Comparison of ENCODE assay signal across 30 mouse cellular contexts in the genomic region with DNA sequence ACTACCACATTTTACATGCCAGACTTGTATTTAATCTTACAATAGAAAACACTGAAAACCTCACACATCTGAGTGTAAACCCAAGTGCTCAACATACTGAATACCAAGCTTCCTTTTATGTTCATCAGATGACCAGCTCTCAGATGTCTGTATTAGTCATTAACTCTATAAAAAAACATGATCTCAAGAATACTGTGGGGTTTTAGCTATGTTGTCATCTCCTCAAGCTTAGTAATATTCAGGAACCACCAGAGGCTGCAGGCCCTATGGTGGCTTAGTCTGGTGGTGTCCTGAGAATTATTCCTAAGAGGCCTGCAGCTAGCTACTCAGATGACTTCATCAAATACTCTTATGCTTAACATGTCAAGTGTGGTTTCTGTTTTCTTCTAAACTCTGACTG. TPM values are rescaled to one million over a fixed set of nuclear protein-coding genes. Genes with fewer than 3 reads are reported as not detected.
DNase-seq lines count a peak whose midpoint lies in the region; ATAC-seq and TF ChIP-seq lines count a peak whose summit lies in the region.
"Had no signal": no experiment of that assay in that cellular context is flagged by ENCODE, and none has a peak within 500 bp of the region (broad histone marks: within the 10 kb centered on the region; RNA-seq: fewer than 3 reads in every experiment).

No protein-coding gene starts in this region.

- TF ChIP-seq CTCF in C2C12 (IDR thresholded peaks at IDR 0.05; ENCODE audit: control insufficient read depth, insufficient read depth, insufficient read length) (no peak), Patski (IDR thresholded peaks at IDR 0.05) (peak; percentile 7)

- no peak overlapping the region for H3ac ChIP-seq in C2C12 (ENCODE audit: control insufficient read depth, insufficient read length, low read depth)
- H3ac ChIP-seq in myocyte (ENCODE audit: control insufficient read depth, insufficient read length) = no peak overlapping the region

- intact Hi-C loops in left cerebral cortex, postnatal 10 days (cut with DNase I) = no loop called here

- CTCF ChIA-PET in Patski (lab: Charles Lee) = interaction anchor here (0.9 kb wide), 1 partner anchor 22 kb away, joined by 4 read pairs; no protein-coding TSS in a partner anchor

- H3K4me3 ChIP-seq in C2C12 (ENCODE audit: insufficient read depth, poor library complexity, severe bottlenecking) (no peak overlapping the region), myocyte (no peak overlapping the region)
- H3K4me3 ChIP-seq: embryonic facial prominence, embryonic 10.5 days; erythroblast, embryonic 14.5 days; forebrain, embryonic 15.5 days; heart, adult 2 months; heart, embryonic 12.5 days; hindbrain, embryonic 12.5 days had no signal

- in situ Hi-C loops in Patski (cut with MboI; ENCODE audit: low pct_unique_long_range_greater_than_20kb) = no loop called here

- ATAC-seq in Patski = peak; percentile 97
- ATAC-seq: forebrain, embryonic 15.5 days; hindbrain, embryonic 16.5 days; inflammation-experienced regulatory T-cells, adult 6 months had no signal

- no peaks in the 10 kb centered on the region for H3K27me3 ChIP-seq in C2C12 (ENCODE audit: control insufficient read depth, insufficient read depth, insufficient read length)
- no peaks in the 10 kb centered on the region for H3K27me3 ChIP-seq in Patski
- no peaks in the 10 kb centered on the region for H3K27me3 ChIP-seq in myocyte (ENCODE audit: control insufficient read depth, insufficient read depth, insufficient read length)
- H3K27me3 ChIP-seq: forebrain, embryonic 15.5 days; heart, embryonic 12.5 days; hindbrain, embryonic 12.5 days had no signal

- H3K4me2 ChIP-seq in myocyte (ENCODE audit: low read depth) = peak overlapping the region; percentile 39
- H3K4me2 ChIP-seq: forebrain, embryonic 15.5 days; heart, embryonic 12.5 days; hindbrain, embryonic 12.5 days had no signal

- no peak for TF ChIP-seq POLR2A in myocyte (IDR thresholded peaks at IDR 0.05; ENCODE audit: insufficient read length, low read depth)

- H3K36me3 ChIP-seq in C2C12 (ENCODE audit: control insufficient read depth, insufficient read depth) = no peaks in the 10 kb centered on the region
- H3K36me3 ChIP-seq in myocyte (ENCODE audit: control insufficient read depth, insufficient read depth) = no peaks in the 10 kb centered on the region
- H3K36me3 ChIP-seq: embryonic facial prominence, embryonic 10.5 days; forebrain, embryonic 15.5 days; G1E; heart, embryonic 12.5 days; hindbrain, embryonic 12.5 days had no signal

- H3K79me2 ChIP-seq in C2C12 (ENCODE audit: control insufficient read depth, insufficient read depth) (no peaks in the 10 kb centered on the region), myocyte (ENCODE audit: control insufficient read depth, insufficient read depth) (no peaks in the 10 kb centered on the region)

- POLR2A ChIA-PET in Patski (lab: Charles Lee) = interaction anchor here (0.7 kb wide), 1 partner anchor 104 kb away, joined by 3 read pairs; no protein-coding TSS in a partner anchor

- DNase-seq in 3T3-L1 (ENCODE audit: low read depth, low spot score) (peak; percentile 74), Patski (ENCODE audit: low read depth, low spot score) (peak; percentile 50)
- no peak for DNase-seq in spleen, postnatal 36 days (ENCODE audit: low spot score in 2 of 2)
- DNase-seq in thymus, postnatal 0 days (ENCODE audit: low spot score) = no peak
- no peak for DNase-seq in left cerebral cortex, postnatal 10 days (ENCODE audit: extremely low spot score in 1 of 2, low spot score in 2 of 2)
- DNase-seq: adrenal gland, adult 2 months; adrenal gland, postnatal 25 days; cerebellum, adult 2 months; cerebellum, postnatal 14 days; gastrocnemius, postnatal 10 days; heart, adult 2 months; heart, postnatal 4 days; kidney, adult 11 months; kidney, adult 9 months had no signal

- no peaks in the 10 kb centered on the region for H3K79me3 ChIP-seq in C2C12 (ENCODE audit: low read depth)

TF ChIP-seq in C2C12, 6 proteins besides CTCF, POLR2A, EP300 and RAD21:
- peak; percentile 12 for TF ChIP-seq FOSL1 (IDR thresholded peaks at IDR 0.05; ENCODE audit: insufficient read depth, low read length, poor library complexity, severe bottlenecking)
- peak; percentile 54 for TF ChIP-seq USF1 (IDR thresholded peaks at IDR 0.05; ENCODE audit: low read depth)
- no peak for TF ChIP-seq MYOD1 (IDR thresholded peaks at IDR 0.05; ENCODE audit: control insufficient read depth, insufficient read length, low read depth)

TF ChIP-seq in myocyte, 11 proteins besides CTCF, POLR2A, EP300 and RAD21:
- no peak for TF ChIP-seq POLR2AphosphoS2 (IDR thresholded peaks at IDR 0.05; ENCODE audit: insufficient read length, low read depth)
- TF ChIP-seq MAX (IDR thresholded peaks at IDR 0.05; ENCODE audit: low read depth) = peak; percentile 2
- TF ChIP-seq USF1 (IDR thresholded peaks at IDR 0.05; ENCODE audit: low read depth) = peak; percentile 59

RNA-seq across cellular contexts. Expression of gene Itga5, which starts 27.0 kb away (rescaled TPM):
- 104 TPM for polyA plus RNA-seq in C2C12 (2012; fragmentation: generic; extraction: Trizol)
- polyA plus RNA-seq in Patski (2021) = 48.6 TPM
- 162 TPM for polyA plus RNA-seq in myocyte (2012; fragmentation: generic; extraction: Trizol)
- polyA plus RNA-seq in thymus, postnatal 0 days (2015; fragmentation: Nextera tagmentation; extraction: Ambion mirVana) = 9.6 and 10.5 TPM in 2 replicates
- 1 to 10 TPM; 6.0 to 6.6 TPM for total RNA-seq in left cerebral cortex, postnatal 10 days (2021)

RNA-seq across cellular contexts. Expression of gene Gtsf1, which starts 36.7 kb away (rescaled TPM):
- polyA plus RNA-seq in C2C12 (2012; fragmentation: generic; extraction: Trizol) = 0.33 TPM
- polyA plus RNA-seq in Patski (2021) = not detected
- polyA plus RNA-seq in myocyte (2012; fragmentation: generic; extraction: Trizol) = 0.71 TPM
- 0.19 TPM in 1 of 2 replicates, not detected in the other for polyA plus RNA-seq in thymus, postnatal 0 days (2015; fragmentation: Nextera tagmentation; extraction: Ambion mirVana)
- not detected for total RNA-seq in left cerebral cortex, postnatal 10 days (2021)
- total RNA-seq: adrenal gland, adult 2 months; adrenal gland, postnatal 25 days; G1E; gastrocnemius, postnatal 10 days; gastrocnemius, postnatal 4 days; heart, adult 2 months had no signal
- polyA plus RNA-seq: adrenal gland, adult 2 months; embryonic facial prominence, embryonic 10.5 days; embryonic facial prominence, embryonic 14.5 days; erythroblast, embryonic 14.5 days; forebrain, embryonic 11.5 days; forebrain, embryonic 15.5 days; G1E; hindbrain, embryonic 12.5 days; hindbrain, embryonic 16.5 days had no signal

RNA-seq across cellular contexts. Expression of gene Zfp385a, which starts 53.7 kb away (rescaled TPM):
- polyA plus RNA-seq in C2C12 (2012; fragmentation: generic; extraction: Trizol) = 21.2 TPM
- 22.9 TPM for polyA plus RNA-seq in Patski (2021)
- polyA plus RNA-seq in myocyte (2012; fragmentation: generic; extraction: Trizol) = 35.6 TPM
- polyA plus RNA-seq in thymus, postnatal 0 days (2015; fragmentation: Nextera tagmentation; extraction: Ambion mirVana) = 5.0 and 6.0 TPM in 2 replicates
- 10 to 100 TPM; 47.5 to 51.2 TPM for total RNA-seq in left cerebral cortex, postnatal 10 days (2021)
- polyA plus RNA-seq: inflammation-experienced regulatory T-cells, adult 6 months had no signal

RNA-seq across cellular contexts. Expression of gene Gtsf2, which starts 54.7 kb away (rescaled TPM):
- polyA plus RNA-seq in C2C12 (2012; fragmentation: generic; extraction: Trizol) (not detected), Patski (2021) (0.17 TPM), myocyte (2012; fragmentation: generic; extraction: Trizol) (not detected)
- polyA plus RNA-seq in thymus, postnatal 0 days (2015; fragmentation: Nextera tagmentation; extraction: Ambion mirVana) = 0.20 and 0.49 TPM in 2 replicates
- not detected for total RNA-seq in left cerebral cortex, postnatal 10 days (2021)
- total RNA-seq: adrenal gland, adult 2 months; adrenal gland, postnatal 25 days; G1E; gastrocnemius, postnatal 10 days; gastrocnemius, postnatal 4 days; heart, adult 2 months; heart, postnatal 4 days had no signal
- polyA plus RNA-seq: adrenal gland, adult 2 months; cortical plate, adult 2 months; embryonic facial prominence, embryonic 10.5 days; embryonic facial prominence, embryonic 14.5 days; erythroblast, embryonic 14.5 days; forebrain, embryonic 15.5 days; frontal cortex, adult 2 months; G1E; heart, adult 2 months; heart, embryonic 12.5 days; heart, embryonic 16.5 days; hindbrain, embryonic 12.5 days; inflammation-experienced regulatory T-cells, adult 6 months had no signal

Comparison
In these comparisons a context has a peak if more than half of its experiments do, and no peak if none do; other contexts are left out.
1. DNase-seq: peak in 3T3-L1 (single experiment) and Patski (single experiment); none in spleen, postnatal 36 days (0 of 2), thymus, postnatal 0 days (single experiment) and left cerebral cortex, postnatal 10 days (0 of 2).